Mouse (Mus musculus): Measurements from ENCODE around the gene Icam5. TPM values are rescaled to one million over a fixed set of nuclear protein-coding genes. Genes with fewer than 3 reads are reported as not detected.

The Icam5 gene
- 1 to 10 TPM; 1.3 to 2.1 TPM for polyA plus RNA-seq (2017; shearing (Covaris generic))

DNA sequence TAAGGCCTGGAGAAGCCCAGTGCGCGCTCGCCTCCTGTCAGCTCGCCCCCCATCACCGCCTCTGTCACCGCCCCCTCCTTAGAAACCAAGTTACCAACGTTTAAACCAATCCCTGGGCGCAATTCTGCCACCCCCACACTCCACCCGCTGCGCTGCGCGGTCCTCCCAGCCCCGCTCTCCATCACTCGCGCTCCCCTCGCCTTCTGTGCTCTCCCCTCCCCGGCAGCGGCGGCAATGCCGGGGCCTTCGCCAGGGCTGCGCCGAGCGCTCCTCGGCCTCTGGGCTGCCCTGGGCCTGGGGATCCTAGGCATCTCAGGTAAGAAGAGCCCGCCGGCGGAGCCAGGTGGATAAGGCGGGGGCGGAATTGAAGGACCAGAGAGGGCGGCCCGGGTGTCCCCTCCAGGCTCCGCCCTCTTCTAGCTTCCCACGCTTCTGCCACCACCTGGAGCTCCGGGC is at the start of gene Icam5:
Gene Icam5, plus strand, starts transcription at position 178 of the 456 bp plus-strand sequence.

DNA sequence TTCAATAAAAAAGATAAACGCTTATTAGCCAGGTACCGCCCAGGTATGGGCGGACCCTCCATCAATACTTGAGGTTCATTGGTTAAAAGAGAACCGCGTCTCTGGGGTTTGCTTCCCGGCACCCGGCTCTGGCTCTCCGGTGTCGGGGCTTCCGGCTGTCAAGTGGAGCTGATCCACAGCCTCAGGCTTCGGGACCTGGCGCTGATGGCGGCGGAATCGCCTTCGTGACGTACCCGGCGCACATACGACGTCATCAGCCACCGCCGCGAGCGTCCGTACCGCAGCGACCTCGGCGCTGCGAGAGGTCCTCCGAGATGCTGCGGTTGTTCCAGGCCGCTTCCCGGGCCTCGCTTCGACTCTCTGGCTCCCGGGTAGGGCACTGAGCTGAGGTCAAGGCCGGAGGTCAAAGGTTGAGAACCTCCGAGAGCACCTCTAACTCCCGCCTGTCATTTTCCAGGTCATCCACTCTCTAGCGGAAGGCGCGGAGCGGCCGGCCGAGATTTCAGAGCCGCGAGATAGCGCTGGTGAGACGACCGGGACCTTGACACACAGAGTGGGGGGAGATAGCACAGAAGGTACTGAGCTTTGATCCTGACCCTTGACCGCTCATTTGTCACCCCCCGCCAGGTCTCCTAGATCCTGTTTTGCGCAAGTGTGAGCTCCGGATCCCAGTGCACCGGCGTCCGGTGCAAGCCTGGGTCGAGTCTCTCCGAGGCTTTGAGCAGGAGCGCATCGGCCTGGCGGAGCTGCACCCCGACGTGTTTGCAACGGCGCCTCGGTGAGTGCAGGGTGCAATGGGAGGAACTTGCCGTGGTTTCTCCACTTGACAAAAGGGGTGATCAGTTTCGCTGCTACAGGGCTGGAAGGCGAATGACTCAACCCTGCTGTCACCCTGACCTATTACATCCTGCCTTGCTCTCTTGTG is 29.0 kb upstream of the Icam5 start, which contains the start of gene Mrpl4:
Gene Mrpl4, plus strand, starts transcription at position 112 of the 925 bp plus-strand sequence.

DNA sequence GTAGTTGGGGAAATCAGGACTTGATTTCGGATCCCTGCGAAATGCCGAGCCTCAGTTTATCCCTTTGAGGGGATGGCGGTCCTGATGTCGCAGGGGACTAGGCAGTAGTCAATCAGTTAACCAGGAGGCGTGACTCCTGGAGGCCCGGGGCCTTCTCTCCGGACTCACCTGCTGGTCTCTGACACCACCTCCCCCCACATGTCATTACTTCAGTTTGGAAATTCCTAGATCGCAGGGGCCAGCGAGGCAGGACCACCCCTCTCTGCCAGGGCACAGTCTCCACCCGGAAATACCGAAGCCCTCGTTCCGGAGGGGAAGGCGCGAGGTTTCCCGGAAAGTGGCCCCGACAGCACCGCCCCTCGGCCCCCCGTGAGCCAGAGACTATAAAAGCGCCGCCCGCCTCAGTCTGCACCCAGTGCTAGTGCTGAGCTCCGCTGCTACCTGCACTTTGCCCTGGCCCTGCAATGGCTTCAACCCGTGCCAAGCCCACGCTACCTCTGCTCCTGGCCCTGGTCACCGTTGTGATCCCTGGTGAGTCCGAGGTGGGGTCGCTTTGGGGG is 16.2 kb upstream of the Icam5 start, which contains the start of gene Icam1:
Gene Icam1, plus strand, starts transcription at position 415 of the 560 bp plus-strand sequence.

DNA sequence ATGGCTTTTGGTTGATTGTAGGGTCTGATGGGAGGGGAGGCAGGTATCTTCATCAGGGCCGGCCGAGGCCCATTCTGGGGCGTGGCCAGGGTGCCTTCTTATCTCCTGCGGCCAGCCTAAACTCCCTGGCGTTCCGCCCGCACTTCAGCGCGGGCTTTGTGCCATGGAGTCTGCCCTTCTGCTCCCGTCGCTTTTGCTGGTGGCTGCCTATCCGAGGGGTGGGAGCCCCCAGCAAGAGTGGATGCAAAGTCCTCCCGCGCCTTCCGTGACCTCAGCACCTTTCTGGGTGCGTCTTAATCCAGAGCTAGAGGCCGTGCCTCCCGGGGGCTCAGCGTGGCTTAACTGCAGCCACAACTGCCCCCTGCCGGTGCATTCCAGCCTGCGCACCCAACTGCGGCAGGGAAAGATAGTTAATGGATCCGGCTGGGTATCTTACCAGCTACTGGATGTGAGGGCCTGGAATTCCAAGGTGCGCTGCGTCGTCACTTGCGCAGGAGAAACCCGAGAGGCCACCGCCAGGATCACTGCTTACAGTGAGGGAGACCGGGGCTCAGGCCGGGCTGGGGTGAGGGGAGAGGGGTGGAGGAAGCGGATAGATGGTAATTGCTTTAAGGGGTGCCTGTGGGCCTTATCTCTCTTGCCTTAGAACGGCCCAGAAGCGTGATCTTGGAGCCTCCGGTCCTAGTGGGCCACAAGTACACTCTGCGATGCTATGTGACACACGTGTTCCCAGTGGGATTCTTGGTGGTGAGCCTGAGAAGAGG is 2.4 kb upstream of the Icam5 start, which contains the start of gene Icam4:
Gene Icam4, plus strand, starts transcription at position 83 of the 764 bp plus-strand sequence.

DNA sequence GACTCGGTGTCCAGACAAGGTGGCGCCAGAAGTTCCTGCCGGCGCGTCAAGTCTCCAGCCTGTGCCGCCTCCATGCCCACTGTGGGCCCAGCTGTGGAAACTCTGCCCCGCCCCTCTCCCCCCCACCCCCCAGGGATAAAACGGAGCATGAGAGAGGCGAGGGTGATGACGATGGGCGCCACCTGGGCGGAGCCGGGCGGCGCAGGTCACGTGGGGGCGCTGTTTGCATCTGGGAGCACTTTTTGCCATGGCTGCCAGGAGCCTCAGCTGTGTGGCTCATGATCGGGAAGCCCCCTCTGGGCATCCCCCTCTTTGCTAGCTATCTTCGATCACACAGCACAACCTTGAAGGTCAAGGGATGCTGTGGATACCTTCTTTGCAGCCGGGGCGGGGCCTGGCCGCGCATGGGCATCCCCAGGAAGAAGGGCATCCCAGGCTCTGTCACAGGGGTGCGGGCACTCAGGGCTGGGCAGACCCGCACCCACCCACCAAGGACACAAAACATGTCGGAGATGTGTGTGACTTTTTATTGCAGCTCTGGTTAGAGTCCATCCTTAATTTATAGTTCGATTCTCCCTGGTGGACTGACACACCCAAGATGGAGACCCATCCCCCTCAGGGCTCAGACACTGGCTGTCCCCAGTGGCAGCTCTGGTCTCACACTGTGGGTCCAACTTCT is 35.3 kb downstream of the Icam5 start, which contains the start of gene Zglp1:
Gene Zglp1, minus strand, starts transcription at position 88 of the 679 bp plus-strand sequence.

DNA sequence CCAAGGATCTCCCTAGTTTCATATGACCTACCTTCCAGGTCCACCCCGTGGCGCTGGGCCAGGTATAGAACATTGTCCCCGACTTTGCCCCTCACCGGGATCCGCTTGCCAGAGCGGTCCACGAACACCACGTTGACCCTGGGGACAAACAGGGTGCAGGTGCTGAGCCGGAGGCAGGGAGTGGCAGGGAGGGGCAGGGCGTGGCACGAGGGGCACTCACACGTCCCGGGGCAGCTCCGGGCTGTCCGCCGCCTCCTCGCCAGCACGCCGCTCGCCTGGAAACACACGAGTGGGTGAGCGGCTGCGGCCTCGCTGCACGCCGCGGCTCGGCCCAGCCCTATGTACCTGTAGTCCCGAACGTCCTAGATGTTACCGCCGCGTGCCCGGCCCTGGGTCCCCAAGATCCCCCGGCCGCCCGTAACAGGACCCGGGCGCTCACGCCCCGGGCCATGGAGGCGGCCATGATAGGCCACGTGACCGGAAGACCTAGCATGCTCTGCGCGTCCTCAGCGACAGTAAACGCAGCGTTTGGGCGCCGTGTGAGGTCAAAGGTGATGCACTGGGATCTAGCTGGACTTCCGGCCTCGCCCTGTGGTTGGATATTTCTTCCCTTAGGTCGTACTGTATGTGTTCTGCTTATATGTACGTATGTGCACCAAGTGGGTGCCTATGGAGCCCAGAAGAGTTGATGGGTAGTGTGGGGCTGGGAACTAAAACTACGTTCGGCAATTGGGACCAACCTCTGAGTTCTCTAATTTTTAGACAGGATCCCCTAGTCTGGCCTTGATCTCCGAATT is 41.4 kb downstream of the Icam5 start, which contains the start of the genes Gm49373 and Fdx1l:
Gene Gm49373, minus strand, starts transcription at position 53 of the 797 bp plus-strand sequence.
Gene Fdx1l, minus strand, starts transcription at position 571 of the 797 bp plus-strand sequence.

Other genes starting within 250 kb of the Icam5 start
- under 1 TPM in 1 of 2 experiments, not detected in 1; 0.05 TPM for gene Col5a3, start 217.0 kb upstream of the Icam5 start, polyA plus RNA-seq (2017; shearing (Covaris generic))
- gene Rdh8, start 213.6 kb upstream of the Icam5 start, polyA plus RNA-seq (2017; shearing (Covaris generic)) = not detected
- 10 to 100 TPM; 41.6 to 48.0 TPM for gene A230050P20Rik, start 163.4 kb upstream of the Icam5 start, polyA plus RNA-seq (2017; shearing (Covaris generic))
- 1 to 10 TPM; 1.7 to 3.3 TPM for gene Angptl6, start 152.3 kb upstream of the Icam5 start, polyA plus RNA-seq (2017; shearing (Covaris generic))
- gene Ppan, start 143.9 kb upstream of the Icam5 start, polyA plus RNA-seq (2017; shearing (Covaris generic)) = 10 to 100 TPM; 51.5 to 79.7 TPM
- 100 to 1,000 TPM; 206 to 307 TPM for gene Eif3g, start 133.4 kb upstream of the Icam5 start, polyA plus RNA-seq (2017; shearing (Covaris generic))
- gene Dnmt1, start 72.2 kb upstream of the Icam5 start, polyA plus RNA-seq (2017; shearing (Covaris generic)) = 10 to 100 TPM; 40.3 to 87.6 TPM
- gene S1pr2, start 55.3 kb upstream of the Icam5 start, polyA plus RNA-seq (2017; shearing (Covaris generic)) = 10 to 100 TPM in 1 of 2 experiments, 1 to 10 TPM in 1; 8.7 to 17.8 TPM
- gene Mrpl4, start 29.3 kb upstream of the Icam5 start, polyA plus RNA-seq (2017; shearing (Covaris generic)) = 100 to 1,000 TPM; 128 to 147 TPM
- 100 to 1,000 TPM in 1 of 2 experiments, 10 to 100 TPM in 1; 79.0 to 136 TPM for gene Icam1, start 16.1 kb upstream of the Icam5 start, polyA plus RNA-seq (2017; shearing (Covaris generic))
- under 1 TPM; 0.69 to 0.85 TPM for gene Icam4, start 2.7 kb upstream of the Icam5 start, polyA plus RNA-seq (2017; shearing (Covaris generic))
- gene Zglp1, start 35.0 kb downstream of the Icam5 start, polyA plus RNA-seq (2017; shearing (Covaris generic)) = under 1 TPM in 1 of 2 experiments, not detected in 1; 0.47 TPM
- gene Gm49373, start 41.0 kb downstream of the Icam5 start, polyA plus RNA-seq (2017; shearing (Covaris generic)) = under 1 TPM; 0.21 to 0.48 TPM
- gene Fdx1l, start 41.5 kb downstream of the Icam5 start, polyA plus RNA-seq (2017; shearing (Covaris generic)) = 10 to 100 TPM; 22.0 to 35.0 TPM
- gene Gm38431, start 59.9 kb downstream of the Icam5 start, polyA plus RNA-seq (2017; shearing (Covaris generic)) = 1 to 10 TPM in 1 of 2 experiments, under 1 TPM in 1; 0.77 to 2.0 TPM
- 10 to 100 TPM; 53.8 to 73.2 TPM for gene Raver1, start 59.9 kb downstream of the Icam5 start, polyA plus RNA-seq (2017; shearing (Covaris generic))
- 10 to 100 TPM; 38.3 to 73.3 TPM for gene Tyk2, start 99.2 kb downstream of the Icam5 start, polyA plus RNA-seq (2017; shearing (Covaris generic))
- gene Cdc37, start 117.9 kb downstream of the Icam5 start, polyA plus RNA-seq (2017; shearing (Covaris generic)) = 100 to 1,000 TPM; 257 to 310 TPM
- gene Pde4a, start 133.6 kb downstream of the Icam5 start, polyA plus RNA-seq (2017; shearing (Covaris generic)) = 1 to 10 TPM in 1 of 2 experiments, under 1 TPM in 1; 0.45 to 3.7 TPM
- gene Keap1, start 207.3 kb downstream of the Icam5 start, polyA plus RNA-seq (2017; shearing (Covaris generic)) = 10 to 100 TPM; 51.6 to 55.5 TPM
- gene S1pr5, start 216.4 kb downstream of the Icam5 start, polyA plus RNA-seq (2017; shearing (Covaris generic)) = under 1 TPM in 1 of 2 experiments, not detected in 1; 0.06 TPM
- 10 to 100 TPM; 52.8 to 60.8 TPM for gene Atg4d, start 233.2 kb downstream of the Icam5 start, polyA plus RNA-seq (2017; shearing (Covaris generic))